Mouse (Mus musculus) heart, postnatal 14 days (tissue): ENCODE measurements around the gene Olfr1196. TPM values are rescaled to one million over a fixed set of nuclear protein-coding genes. Genes with fewer than 3 reads are reported as not detected.
"Not testable (repeated sequence)": the region's sequence is repeated elsewhere in the genome, so short reads cannot be mapped to it uniquely, and the experiment has no call there.

ENCODE experiments used
- DNase-seq, 2 experiments: peaks; one replicate each; pipeline ENCODE4 v3.0.0; 2021 to 2022
- intact Hi-C: fragments of 180-260 bp; cut with DNase I; formaldehyde crosslinking; loops from one replicate; pipeline ENCODE4 v1.15.1; 2025
- long read RNA-seq, 2 experiments: library from polyadenylated mRNA; stranded (forward); transcript quantifications; one replicate each; pipeline ENCODE4 v2.0.0; 2021
- total RNA-seq, 2 experiments: library from RNA; stranded (reverse); gene quantifications; 2 replicates each; pipeline ENCODE4 v1.2.3; 2021

The Olfr1196 gene
- not detected for total RNA-seq
- long read RNA-seq, experiment 1: 0 reads
- long read RNA-seq, experiment 2: 0 reads

DNA sequence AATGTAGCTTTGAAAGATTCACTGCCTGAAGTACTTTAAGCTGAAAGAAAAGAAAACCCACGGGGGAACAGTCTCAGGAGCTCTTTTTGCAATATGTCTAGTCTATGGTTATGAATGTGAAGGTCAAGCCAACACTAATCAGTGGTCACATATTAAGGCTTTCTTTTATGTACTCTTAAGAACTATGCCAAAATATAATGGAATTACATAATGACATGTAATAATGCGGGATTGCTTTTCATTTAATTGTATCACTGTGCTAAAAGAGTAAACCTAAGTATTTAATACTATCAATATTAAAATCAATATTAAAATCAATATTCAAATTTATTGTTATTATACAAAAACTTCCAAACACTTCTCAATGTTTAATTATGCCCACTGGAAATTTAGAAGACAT, at the start of gene Olfr1196:
TSS of gene Olfr1196 (minus strand) at position 101 of the 400 bp plus-strand sequence.
- DNase-seq: no peak
- intact Hi-C loops: no loop called here

DNA sequence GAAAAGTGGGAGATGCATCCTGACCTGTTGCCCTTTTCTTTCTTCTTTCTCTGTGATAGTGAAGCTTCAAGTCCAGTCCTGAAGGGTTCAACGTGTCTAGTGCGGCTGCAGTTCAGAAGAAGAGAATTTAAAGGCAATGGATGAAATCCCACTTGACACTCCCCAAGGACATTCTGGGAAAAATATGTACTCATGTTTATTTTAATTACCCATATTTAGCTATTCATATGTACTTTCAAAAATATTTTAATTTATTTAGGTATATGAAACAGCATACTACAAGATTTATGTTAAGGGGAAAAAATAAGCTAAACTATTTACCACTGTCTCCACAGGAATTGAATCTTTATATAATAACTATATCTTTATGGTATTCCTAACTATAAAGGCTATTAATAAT, 46.9 kb upstream of the Olfr1196 start, which contains the start of gene Olfr1198:
TSS of gene Olfr1198 (minus strand) at position 101 of the 400 bp plus-strand sequence.
- intact Hi-C loops: no loop called here

DNA sequence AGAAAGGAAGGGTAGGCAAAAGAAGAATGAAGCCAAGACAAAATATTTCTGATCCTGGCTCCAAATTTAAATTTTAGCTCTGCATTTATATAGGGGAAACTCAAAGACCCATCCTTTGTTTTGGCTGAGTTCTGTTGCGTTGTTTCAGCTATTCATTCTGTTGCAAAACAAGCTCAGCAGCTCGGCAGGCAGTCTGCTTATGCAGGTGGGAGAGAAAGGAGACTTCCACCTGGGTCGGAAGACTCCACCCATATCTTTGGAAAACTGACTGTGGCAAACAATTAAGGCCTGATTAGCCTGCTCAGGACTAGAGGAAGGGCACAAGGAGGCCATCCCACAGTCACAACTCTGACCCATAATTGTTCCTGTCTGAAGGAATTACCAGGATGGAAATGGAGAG, 39.0 kb upstream of the Olfr1196 start:
- intact Hi-C loops: no loop called here
- DNase-seq: no peak

More for the DNA sequence above, 46.9 kb upstream of the Olfr1196 start, which contains the start of gene Olfr1198:
- no peak for DNase-seq

DNA sequence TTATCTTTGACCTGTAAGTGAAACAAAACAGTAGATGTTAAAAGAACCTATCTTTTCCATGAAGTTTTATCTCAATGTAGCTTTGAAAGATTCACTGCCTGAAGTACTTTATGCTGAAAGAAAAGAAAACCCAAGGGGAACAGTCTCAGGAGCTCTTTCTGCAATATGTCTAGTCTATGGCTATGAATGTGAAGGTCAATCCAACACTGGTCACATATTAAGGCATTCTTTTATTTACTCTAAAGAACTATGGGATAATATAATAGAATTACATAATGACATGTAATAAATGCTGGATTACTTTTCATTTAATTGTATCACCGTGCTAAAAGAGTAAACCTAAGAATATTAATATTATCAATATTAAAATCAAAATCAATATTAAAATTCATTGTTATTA, 27.9 kb upstream of the Olfr1196 start, which contains the start of gene Olfr1197:
TSS of gene Olfr1197 (minus strand) at position 101 of the 400 bp plus-strand sequence.
- no peak for DNase-seq
- intact Hi-C loops: no loop called here

DNA sequence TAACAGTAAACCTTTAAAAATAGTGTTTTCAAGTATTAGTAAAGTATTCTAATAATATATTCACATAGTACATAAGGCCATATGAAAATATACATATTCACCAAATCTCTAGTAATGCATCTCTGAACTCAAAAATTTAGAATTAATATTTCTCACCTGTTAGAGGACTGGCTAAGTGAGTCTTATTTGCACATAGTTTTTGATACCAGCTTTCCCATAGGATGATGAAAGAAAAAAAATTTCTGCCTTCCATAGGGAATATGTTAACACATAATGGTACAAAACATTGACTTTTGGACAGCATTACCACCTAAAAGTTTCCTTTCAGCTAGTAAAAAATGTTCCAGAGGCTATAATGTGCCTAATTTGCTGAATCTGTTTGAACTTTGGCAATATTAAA, 15.3 kb downstream of the Olfr1196 start, which contains the start of gene Olfr1195:
TSS of gene Olfr1195 (minus strand) at position 101 of the 400 bp plus-strand sequence.
- DNase-seq: no peak
- intact Hi-C loops: no loop called here

DNA sequence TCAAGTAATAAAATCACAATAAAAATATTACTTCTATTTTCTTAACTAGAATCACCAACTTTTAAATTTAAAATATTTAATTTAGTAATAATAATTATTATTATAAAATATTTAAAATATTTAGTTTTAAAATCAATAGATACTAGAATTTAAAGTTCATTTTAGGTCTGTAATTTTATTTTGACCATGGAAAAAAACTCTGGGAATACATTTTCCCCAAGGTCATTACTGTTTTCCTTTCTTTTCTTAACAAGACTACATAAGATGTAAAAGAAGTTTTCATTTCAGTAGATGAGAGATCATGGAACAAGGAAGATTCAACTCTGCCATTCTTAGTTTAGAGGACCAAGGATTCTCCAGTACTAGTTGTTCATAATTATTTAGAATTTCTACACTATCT, 29.1 kb downstream of the Olfr1196 start, which contains the start of gene Olfr1193:
TSS of gene Olfr1193 (plus strand) at position 301 of the 400 bp plus-strand sequence.
- not testable (repeated sequence) for DNase-seq

DNA sequence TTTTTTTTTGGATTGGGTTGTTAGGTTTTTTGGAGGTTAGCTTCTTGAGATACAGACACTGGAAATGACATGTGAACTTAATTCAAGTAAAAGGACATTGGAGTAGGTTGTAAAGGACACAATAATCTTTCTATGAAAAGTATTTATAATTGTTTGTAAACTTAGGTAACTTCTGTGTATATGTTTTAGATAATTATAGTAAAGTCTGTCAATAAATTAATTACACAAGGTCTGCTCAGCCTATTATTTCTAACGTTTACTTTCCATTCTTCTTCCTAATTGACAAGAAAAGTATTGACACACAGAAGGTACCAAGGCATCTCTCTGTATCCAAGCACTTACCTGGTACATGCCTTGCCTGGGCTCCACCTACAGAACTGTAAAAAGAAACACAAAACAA, 56.2 kb downstream of the Olfr1196 start, which contains the start of gene Olfr1192-ps1:
TSS of gene Olfr1192-ps1 (plus strand) at position 301 of the 400 bp plus-strand sequence.
- no peak for DNase-seq
- intact Hi-C loops: no loop called here

More for the DNA sequence above, 29.1 kb downstream of the Olfr1196 start, which contains the start of gene Olfr1193:
- intact Hi-C loops: not testable (repeated sequence)

Other genes starting within 250 kb of the Olfr1196 start
- gene Olfr1183, start 249.7 kb downstream of the Olfr1196 start, total RNA-seq: not detected
- gene Olfr1184, start 221.0 kb downstream of the Olfr1196 start, total RNA-seq: not detected
- gene Olfr1185-ps1, start 211.3 kb downstream of the Olfr1196 start, total RNA-seq: not detected
- not detected for gene Olfr1186, start 186.0 kb downstream of the Olfr1196 start, total RNA-seq
- gene Olfr1188, start 147.7 kb downstream of the Olfr1196 start, total RNA-seq: not detected
- not detected for gene Olfr1189, start 118.1 kb downstream of the Olfr1196 start, total RNA-seq
- not detected for gene Olfr1191-ps1, start 64.1 kb downstream of the Olfr1196 start, total RNA-seq
- gene Olfr1192-ps1, start 56.1 kb downstream of the Olfr1196 start, total RNA-seq: not detected
- gene Olfr1193, start 29.0 kb downstream of the Olfr1196 start, total RNA-seq: not detected
- gene Olfr1195, start 15.4 kb downstream of the Olfr1196 start, total RNA-seq: not detected
- not detected for gene Olfr1197, start 27.8 kb upstream of the Olfr1196 start, total RNA-seq
- not detected for gene Olfr1198, start 46.8 kb upstream of the Olfr1196 start, total RNA-seq
- not detected for gene Olfr1199, start 55.9 kb upstream of the Olfr1196 start, total RNA-seq
- not detected for gene Olfr1200, start 65.9 kb upstream of the Olfr1196 start, total RNA-seq
- not detected for gene Olfr1201, start 88.4 kb upstream of the Olfr1196 start, total RNA-seq
- gene Olfr1202, start 109.9 kb upstream of the Olfr1196 start, total RNA-seq: not detected
- not detected for gene Olfr1205, start 125.1 kb upstream of the Olfr1196 start, total RNA-seq
- not detected for gene Olfr1204, start 144.7 kb upstream of the Olfr1196 start, total RNA-seq
- not detected for gene Olfr1206, start 158.6 kb upstream of the Olfr1196 start, total RNA-seq
- not detected for gene Olfr1208, start 197.7 kb upstream of the Olfr1196 start, total RNA-seq
- gene Olfr1209, start 210.6 kb upstream of the Olfr1196 start, total RNA-seq: not detected
- not detected for gene Olfr1211, start 233.5 kb upstream of the Olfr1196 start, total RNA-seq
- not detected for gene Olfr1212, start 249.4 kb upstream of the Olfr1196 start, total RNA-seq